Mouse (Mus musculus) ES-E14 (cell line): ENCODE data around the gene Tnip1.

ENCODE experiments used
- HCFC1 ChIP-seq: IDR thresholded peaks from 2 replicates; pipeline ENCODE4 v1.6.1; 2012; ENCODE audit warnings: low read length, inconsistent platforms, borderline replicate concordance; ENCODE audit not compliant: insufficient read depth
- MAFK ChIP-seq: IDR thresholded peaks from 2 replicates; pipeline ENCODE4 v1.6.1; 2014; ENCODE audit warnings: mild to moderate bottlenecking, low read depth, low read length, inconsistent platforms; ENCODE audit not compliant: insufficient read depth
- ZC3H11A ChIP-seq: IDR thresholded peaks from 2 replicates; pipeline ENCODE4 v1.6.1; 2012; ENCODE audit warnings: low read depth, mild to moderate bottlenecking, inconsistent platforms, low read length, borderline replicate concordance
- ZNF384 ChIP-seq: IDR thresholded peaks from 2 replicates; pipeline ENCODE4 v1.6.1; 2012; ENCODE audit warnings: low read depth, low read length, inconsistent platforms

DNA sequence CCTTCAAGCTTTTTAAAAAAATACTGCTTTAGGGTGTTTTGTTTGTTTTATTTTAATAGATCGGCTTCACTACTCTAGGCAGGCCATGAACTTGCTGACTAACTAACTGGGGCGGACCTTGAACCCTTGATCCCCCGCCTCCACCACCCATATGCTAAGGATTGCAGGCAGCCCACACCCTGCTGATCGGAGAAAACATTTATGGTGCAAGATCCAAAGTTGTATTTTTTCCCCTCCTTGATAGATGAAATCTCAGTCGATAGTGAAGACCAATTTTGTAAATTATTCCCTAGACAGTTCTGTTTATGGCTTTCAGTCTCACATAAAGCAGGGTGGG, 95.7 kb downstream of the Tnip1 start:
- TF ChIP-seq HCFC1 (no peak), MAFK (no peak), ZC3H11A (no peak), ZNF384 (no peak)
